Mouse (Mus musculus) layer of hippocampus, postnatal 36 days (tissue): ENCODE measurements around the gene Hook2. TPM values are rescaled to one million over a fixed set of nuclear protein-coding genes. Genes with fewer than 3 reads are reported as not detected.

Experiments used
- DNase-seq, 2 experiments: peaks; one replicate each; pipeline ENCODE4 v3.0.0; 2022
- total RNA-seq, 2 experiments: library from RNA; stranded (reverse); gene quantifications; 2 replicates each; pipeline ENCODE4 v1.2.3; 2021

The Hook2 gene
- total RNA-seq, 2 experiments from 2014 or later = 7.8 to 9.7 TPM

GRCm38 (mm10) chr8:85032622-85033311, 42.4 kb downstream of the Hook2 start:
- no peak for DNase-seq

GRCm38 (mm10) chr8:85033867-85034266, 43.5 kb downstream of the Hook2 start:
- no peak for DNase-seq

- DNase-seq = peak; percentile 51 to 58
These were observed 44.4 kb downstream of the Hook2 start for GRCm38 (mm10) chr8:85034764-85035163.

- no peak for DNase-seq
These were observed 44.8 kb downstream of the Hook2 start for GRCm38 (mm10) chr8:85035165-85035727.

- peak in 1 of 2 experiments; percentile 23 for DNase-seq
These were observed 45.4 kb downstream of the Hook2 start for GRCm38 (mm10) chr8:85035728-85036310.

GRCm38 (mm10) chr8:85036381-85036717, 45.9 kb downstream of the Hook2 start:
- no peak for DNase-seq

- DNase-seq = peak; percentile 86 to 87
These were observed 46.4 kb downstream of the Hook2 start, which contains the start of gene Tnpo2 for GRCm38 (mm10) chr8:85036718-85037365. TSS of gene Tnpo2 (plus strand) at chr8:85036915.

- DNase-seq = no peak
These were observed 46.9 kb downstream of the Hook2 start for GRCm38 (mm10) chr8:85037366-85037680.

- peak; percentile 57 to 59 for DNase-seq
These were observed 47.5 kb downstream of the Hook2 start for GRCm38 (mm10) chr8:85037681-85038531.

- no peak for DNase-seq
These were observed 53.2 kb downstream of the Hook2 start for GRCm38 (mm10) chr8:85043619-85044018.

Other genes with a start within 250 kb of the Hook2 start
- gene Nfix, start 190.3 kb upstream of the Hook2 start, total RNA-seq = 100 to 1,000 TPM; 387 to 434 TPM
- gene Dand5, start 167.8 kb upstream of the Hook2 start, total RNA-seq = 10 to 100 TPM in 1 of 2 experiments, 1 to 10 TPM in 1; 9.4 to 10.5 TPM
- gene Gadd45gip1, start 159.1 kb upstream of the Hook2 start, total RNA-seq = 10 to 100 TPM; 23.2 to 25.7 TPM
- gene Rad23a, start 149.9 kb upstream of the Hook2 start, total RNA-seq = 10 to 100 TPM; 67.9 to 68.5 TPM
- gene Calr, start 143.7 kb upstream of the Hook2 start, total RNA-seq = 100 to 1,000 TPM; 557 to 631 TPM
- 10 to 100 TPM; 51.2 to 52.7 TPM for gene Farsa, start 133.6 kb upstream of the Hook2 start, total RNA-seq
- gene Syce2, start 118.5 kb upstream of the Hook2 start, total RNA-seq = 10 to 100 TPM; 16.1 to 19.7 TPM
- gene Gcdh, start 96.7 kb upstream of the Hook2 start, total RNA-seq = 10 to 100 TPM; 39.5 to 46.3 TPM
- under 1 TPM in 1 of 2 experiments, not detected in 1; 0.40 TPM for gene Klf1, start 88.7 kb upstream of the Hook2 start, total RNA-seq
- gene Dnase2a, start 82.0 kb upstream of the Hook2 start, total RNA-seq = 1 to 10 TPM; 3.2 to 3.9 TPM
- 10 to 100 TPM; 79.5 TPM for gene Mast1, start 53.2 kb upstream of the Hook2 start, total RNA-seq
- 1 to 10 TPM in 1 of 2 experiments, under 1 TPM in 1; 0.77 to 1.0 TPM for gene Rtbdn, start 43.6 kb upstream of the Hook2 start, total RNA-seq
- gene Gm49661, start 21.2 kb upstream of the Hook2 start, total RNA-seq = not detected
- 100 to 1,000 TPM; 338 to 356 TPM for gene Prdx2, start 21.0 kb upstream of the Hook2 start, total RNA-seq
- gene Rnaseh2a, start 20.8 kb upstream of the Hook2 start, total RNA-seq = 10 to 100 TPM; 35.3 to 36.8 TPM
- gene Junb, start 11.9 kb upstream of the Hook2 start, total RNA-seq = 10 to 100 TPM; 59.9 to 73.6 TPM
- not detected for gene Best2, start 23.9 kb downstream of the Hook2 start, total RNA-seq
- 100 to 1,000 TPM; 120 to 121 TPM for gene Asna1, start 34.7 kb downstream of the Hook2 start, total RNA-seq
- gene Trir, start 36.2 kb downstream of the Hook2 start, total RNA-seq = 100 to 1,000 TPM; 133 to 136 TPM
- 100 to 1,000 TPM; 147 to 149 TPM for gene Tnpo2, start 46.3 kb downstream of the Hook2 start, total RNA-seq
- 10 to 100 TPM; 22.8 to 24.1 TPM for gene Fbxw9, start 69.5 kb downstream of the Hook2 start, total RNA-seq
- gene Gm5741, start 77.4 kb downstream of the Hook2 start, total RNA-seq = not detected
- gene Dhps, start 81.2 kb downstream of the Hook2 start, total RNA-seq = 10 to 100 TPM; 52.1 to 60.6 TPM
- gene Wdr83os, start 90.1 kb downstream of the Hook2 start, total RNA-seq = 10 to 100 TPM; 55.0 to 65.7 TPM
- gene Wdr83, start 90.7 kb downstream of the Hook2 start, total RNA-seq = 10 to 100 TPM; 26.1 to 28.4 TPM
- 10 to 100 TPM; 30.5 to 36.8 TPM for gene Man2b1, start 92.7 kb downstream of the Hook2 start, total RNA-seq
- gene Zfp791, start 132.5 kb downstream of the Hook2 start, total RNA-seq = 1 to 10 TPM; 6.8 to 8.0 TPM
- gene Cks1brt, start 161.3 kb downstream of the Hook2 start, total RNA-seq = not detected
- gene Olfr371, start 235.4 kb downstream of the Hook2 start, total RNA-seq = not detected